Mouse (Mus musculus) brain, adult 2 months (tissue): ENCODE data around the gene Calcrl.
"Not testable (repeated sequence)": the region's sequence is repeated elsewhere in the genome, so short reads cannot be mapped to it uniquely, and the experiment has no call there.

Experiments used
- DNase-seq: peaks from one replicate; pipeline ENCODE4 v3.0.0; 2011; ENCODE audit warnings: low read depth, low spot score

Gene Calcrl

DNA sequence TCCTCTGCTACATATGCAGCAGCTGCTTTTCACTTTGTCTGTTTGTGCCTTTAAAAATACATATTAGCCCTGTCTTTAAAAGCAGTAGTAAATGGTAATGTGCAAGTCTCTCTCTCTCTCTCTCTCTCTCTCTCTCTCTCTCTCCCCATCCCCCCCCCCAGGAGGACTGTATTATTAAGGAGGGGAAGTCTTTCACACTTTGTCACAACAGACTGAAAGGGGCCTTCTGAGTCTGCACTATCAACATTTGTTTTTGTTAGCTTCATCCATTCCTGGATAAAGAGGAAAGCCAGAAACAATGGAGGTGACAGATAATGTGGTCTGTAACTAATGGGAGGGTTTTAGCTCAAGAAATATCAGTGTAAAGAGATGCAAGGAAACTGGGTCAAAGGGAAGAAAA, 36.1 kb downstream of the Calcrl start:
- DNase-seq: no peak

DNA sequence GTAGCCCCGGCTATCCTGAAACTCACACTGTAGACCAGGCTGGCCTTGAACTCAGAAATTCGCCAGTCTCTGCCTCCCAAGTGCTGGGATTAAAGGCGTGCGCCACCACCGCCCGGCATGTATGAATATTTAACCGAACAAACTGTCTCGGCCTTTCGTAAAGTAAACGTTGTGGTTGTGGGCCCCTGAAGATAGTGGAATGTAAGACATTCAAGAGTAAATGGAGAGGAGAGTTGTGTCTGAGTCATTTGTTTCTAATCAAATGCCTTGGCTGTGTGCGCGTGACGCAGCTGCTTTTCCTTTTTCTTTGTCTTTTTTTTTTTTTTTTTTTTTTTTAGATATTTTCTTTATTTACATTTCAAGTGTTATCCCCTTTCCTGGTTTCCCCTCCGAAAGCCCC, 36.7 kb downstream of the Calcrl start:
- DNase-seq: not testable (repeated sequence)

DNA sequence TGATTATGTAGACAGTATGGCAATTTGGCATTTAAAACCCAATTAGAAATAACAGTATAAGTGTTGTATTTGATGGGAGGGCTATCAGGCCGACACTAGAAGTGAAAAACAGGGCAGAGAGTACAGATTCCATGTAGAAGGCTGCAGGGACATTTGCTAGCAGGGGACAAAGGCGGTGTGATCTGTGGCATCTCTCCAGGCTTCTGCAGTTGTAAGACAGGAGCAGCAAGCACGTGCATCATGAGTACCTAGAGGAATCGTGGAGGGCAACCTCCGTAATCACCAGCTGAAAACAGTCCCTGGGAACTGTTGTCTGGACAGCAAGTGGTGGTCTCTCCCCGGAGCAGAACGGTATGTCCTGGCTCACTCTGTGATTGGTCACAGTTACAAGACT, 37.2 kb downstream of the Calcrl start:
- DNase-seq: no peak

DNA sequence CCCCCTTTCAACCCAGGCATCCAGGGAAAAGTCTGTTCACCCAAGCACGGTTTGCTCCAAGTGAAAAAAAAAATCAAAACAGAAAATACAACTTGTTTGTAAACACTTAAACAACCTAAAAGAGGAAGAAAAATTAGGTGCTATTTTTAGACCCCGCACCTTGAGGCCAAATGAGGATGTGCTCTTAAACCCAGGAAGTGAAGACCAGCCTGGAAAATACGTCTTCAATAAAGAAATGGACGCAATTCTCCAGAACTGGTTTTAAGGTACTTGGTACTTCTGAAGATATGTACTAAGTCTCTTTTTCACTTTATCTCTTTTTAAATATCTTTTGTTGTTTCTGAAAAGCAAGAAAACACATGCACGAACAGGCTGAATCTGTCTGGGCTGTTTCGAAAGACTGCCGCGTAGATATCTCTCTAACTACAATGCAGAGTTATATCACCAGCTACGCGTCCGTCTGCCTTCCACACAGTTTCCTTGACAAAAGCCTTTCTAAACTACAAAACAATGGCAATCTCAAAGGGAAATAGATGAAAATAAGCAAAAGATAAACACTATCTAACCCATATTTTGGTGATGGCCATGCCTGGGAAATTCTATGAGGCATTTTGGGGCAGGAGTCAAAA, 37.7 kb downstream of the Calcrl start:
- no peak for DNase-seq

DNA sequence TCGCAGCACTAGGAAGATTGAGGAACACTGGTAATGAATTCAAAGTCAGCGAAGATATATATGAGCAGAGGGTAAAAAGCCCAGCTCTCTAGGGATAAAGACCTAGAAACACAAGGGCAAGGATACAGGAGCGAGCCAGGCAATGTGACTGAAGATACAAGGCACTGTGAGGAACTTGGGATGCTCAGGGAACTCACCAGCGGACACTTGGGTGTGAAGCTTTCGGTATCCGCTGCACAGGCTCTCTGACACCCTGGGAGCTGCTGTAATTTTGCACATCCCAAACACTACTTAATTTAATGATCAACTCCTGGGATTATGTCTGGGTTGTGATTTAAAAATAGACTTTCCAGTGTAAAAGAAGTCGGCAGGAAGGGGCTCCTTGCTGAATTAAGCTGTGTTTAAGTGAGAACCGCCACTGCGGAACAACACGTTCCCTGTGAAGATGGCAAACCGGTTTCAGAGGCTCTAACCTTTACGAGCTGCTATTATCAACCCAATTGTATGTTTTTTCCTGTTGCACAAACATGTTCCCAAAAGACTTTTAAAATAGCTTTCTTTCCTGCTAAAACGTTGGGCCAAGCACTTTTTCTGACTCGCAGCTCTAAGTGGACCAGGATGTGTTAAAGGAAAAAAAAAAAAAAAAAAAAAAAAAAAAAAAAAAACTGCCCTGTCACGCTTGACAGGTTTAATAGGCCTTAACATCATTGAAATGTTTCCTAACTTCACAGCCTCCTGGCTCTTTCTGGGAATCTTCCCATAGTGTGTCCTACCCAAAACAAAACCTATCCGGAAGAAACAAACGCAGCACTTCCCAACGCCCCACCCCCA, 38.4 kb downstream of the Calcrl start:
- DNase-seq: no peak

DNA sequence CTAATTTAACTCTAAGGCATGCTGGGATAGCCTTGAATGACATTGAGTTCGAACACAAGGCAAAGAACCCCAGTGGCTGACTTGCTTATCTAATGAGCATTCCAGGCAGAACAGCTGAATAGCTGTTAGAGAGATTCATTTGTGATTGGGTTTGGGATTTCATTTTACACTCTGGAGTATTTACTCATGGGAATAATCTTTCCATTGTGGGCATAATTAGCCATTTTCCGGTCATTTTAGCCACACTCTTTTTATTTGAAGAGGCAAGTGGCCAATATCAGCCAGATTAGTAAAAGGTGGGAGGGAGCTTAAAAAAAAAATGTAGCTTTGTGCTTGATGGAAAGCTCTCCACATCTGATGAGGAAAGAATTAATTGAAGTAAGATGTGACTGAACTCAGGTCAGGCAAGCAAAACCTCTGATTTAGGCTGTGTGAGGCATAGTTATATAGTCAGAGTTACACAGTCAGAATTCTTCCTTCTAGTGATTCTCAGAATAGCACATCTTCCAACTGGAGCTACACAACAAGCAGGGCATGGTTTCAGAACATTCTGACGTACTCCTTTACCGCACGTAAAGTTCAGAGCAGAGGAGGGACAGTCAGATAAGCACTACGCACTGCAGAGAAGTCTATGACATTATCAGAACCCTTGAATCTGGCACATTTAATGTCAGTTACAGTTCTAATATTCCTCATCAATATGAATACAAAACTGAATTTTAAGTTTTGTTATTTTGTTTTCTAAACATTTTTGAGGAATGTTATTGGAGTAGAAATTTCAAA, 40.1 kb downstream of the Calcrl start:
- no peak for DNase-seq

DNA sequence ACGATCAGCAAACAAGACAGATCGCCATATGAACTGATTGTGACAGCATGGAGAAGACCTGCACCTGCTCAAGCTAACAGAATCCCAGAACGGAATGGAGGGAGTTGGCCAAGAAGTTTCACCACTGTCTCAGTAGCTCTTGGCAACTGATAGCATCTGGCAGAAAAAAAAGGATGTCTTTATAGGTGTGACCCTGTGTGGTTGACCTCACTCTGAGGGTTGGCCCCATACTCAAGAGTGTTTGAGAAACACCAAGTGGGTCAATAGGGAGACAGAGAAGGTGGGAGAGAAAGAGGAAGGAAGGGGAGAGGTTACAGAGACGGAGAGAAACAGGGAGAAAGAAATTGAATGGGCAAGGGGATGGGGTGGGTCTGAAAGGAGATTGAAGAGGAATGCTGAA, 41.4 kb downstream of the Calcrl start:
- no peak for DNase-seq

DNA sequence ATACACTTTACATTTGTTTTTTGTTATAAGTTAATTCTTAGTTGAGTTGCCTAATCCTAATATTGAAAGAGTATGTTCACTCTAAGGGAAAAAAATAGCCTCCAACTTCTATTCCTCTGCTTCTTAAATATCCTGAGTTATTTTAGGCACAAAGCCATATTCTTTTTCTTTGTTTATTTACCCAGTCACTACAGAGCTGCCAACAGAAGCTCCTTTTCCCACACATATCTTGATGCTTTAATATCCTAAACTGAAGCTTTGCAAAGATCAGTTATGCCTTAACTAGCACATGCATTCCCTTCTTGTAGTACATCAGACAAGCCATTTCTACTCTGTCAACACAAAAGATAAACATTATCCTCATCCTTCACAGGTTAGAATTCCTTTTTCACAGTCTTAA, 42.7 kb downstream of the Calcrl start:
- DNase-seq: no peak

DNA sequence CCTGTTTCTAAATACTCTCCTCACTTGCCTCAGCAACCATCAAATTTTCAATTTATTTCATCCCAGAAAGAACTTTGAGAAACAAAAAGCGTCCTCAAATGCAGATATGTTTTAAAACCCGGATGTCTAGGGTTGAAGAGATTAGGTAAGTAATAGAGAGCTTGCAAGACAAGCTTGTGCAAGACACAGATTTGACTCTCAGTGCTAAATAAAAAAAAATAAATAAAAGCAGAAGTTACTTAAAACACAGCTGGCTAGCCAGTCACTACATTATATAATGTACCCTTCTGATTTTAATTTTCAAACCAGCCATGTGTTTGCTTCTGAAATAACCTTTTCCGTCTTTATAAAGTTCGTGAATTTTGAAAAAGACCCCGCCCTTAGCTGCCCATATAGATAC, 43.2 kb downstream of the Calcrl start:
- DNase-seq: no peak

DNA sequence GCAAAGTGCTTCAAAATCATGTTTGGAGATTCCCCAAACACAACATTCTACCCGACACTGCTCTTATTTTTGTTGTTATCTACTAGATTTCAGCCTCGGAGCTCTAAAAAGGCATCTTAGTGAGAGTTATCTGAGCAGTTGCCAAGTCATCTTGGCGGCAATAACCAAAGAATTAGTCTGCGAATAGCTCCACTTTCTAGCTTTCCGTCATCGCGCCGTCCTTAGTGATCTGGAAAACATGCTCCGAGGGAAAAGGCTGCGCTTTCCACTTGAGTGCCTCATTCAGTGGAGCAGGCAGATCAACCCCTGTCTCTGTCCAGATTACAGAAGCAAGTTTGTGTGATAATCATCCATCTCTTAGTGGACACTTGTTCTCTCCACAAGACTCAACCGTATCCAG, 44.4 kb downstream of the Calcrl start:
- peak; percentile 30 for DNase-seq

DNA sequence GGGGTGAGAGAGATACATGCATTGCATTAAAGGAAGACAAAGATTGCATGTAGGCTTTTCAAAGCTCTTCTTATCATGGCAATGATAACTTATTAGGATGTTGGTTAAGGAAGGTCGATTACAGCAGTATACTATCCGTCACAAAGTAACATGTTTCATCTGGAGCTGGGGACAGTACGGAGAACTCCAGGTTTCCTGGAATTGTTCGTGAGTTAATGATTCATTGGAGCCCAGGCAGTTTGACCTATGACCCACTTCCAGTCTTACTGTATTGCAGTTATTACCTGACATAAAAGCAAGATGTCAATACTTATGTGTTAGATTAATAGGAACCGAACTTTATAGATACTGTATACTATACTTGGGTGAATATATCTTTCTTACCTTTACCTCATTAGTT, 46.5 kb downstream of the Calcrl start:
- DNase-seq: no peak

DNA sequence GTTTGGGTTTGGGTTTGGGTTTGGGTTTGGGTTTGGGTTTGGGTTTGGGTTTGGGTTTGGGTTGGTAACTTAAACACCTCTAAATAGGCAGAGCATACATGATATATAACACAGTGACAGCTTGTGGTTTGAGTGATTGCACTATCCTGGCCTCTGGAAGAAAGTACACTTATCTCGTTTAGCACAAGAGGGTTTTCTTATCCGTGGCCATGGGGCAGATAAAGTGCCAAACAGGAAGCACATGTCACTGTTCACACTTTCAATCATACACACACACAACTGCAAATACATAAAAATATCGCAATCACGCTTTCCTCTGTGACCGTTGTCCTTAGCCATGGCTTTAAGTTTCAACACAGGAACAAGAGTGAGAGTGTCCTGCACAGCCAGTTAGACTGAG, 56.0 kb downstream of the Calcrl start:
- no peak for DNase-seq

DNA sequence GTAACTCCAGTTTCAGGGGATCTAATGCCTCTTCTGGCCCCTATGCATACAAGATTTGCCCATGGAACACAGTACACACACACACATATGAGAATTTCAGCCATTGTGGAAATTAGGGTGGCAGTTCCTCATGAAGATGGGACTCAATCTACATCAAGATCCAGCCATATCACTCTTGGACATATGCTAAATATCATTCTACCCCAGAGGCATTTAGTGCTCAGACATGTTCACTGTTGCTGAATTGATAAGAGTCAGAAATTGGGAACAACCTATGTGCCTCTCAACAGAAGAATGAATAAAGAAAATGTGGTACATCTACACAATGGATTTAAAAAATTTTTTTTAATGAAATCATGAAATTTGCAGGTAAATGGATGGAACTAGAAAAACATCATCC, 58.5 kb downstream of the Calcrl start:
- DNase-seq: no peak

DNA sequence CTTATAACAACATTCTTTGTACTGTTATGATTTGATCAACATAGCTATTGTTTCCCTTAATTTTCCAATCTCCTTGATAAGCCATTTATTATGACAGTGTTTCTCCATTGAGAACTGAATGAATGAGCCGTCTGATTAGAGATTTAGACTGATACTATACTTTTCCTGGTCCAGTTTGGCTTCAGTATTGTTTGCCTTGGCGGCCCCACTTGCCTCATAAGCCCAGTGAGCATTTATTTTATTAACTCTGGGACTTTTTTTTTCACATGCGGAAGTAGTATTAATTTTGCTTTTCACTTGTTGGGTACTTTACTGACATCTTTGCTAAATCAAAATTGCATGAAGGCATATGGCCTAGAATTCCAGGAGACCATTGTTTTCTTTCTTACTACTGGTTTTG, 59.9 kb downstream of the Calcrl start:
- no peak for DNase-seq

DNA sequence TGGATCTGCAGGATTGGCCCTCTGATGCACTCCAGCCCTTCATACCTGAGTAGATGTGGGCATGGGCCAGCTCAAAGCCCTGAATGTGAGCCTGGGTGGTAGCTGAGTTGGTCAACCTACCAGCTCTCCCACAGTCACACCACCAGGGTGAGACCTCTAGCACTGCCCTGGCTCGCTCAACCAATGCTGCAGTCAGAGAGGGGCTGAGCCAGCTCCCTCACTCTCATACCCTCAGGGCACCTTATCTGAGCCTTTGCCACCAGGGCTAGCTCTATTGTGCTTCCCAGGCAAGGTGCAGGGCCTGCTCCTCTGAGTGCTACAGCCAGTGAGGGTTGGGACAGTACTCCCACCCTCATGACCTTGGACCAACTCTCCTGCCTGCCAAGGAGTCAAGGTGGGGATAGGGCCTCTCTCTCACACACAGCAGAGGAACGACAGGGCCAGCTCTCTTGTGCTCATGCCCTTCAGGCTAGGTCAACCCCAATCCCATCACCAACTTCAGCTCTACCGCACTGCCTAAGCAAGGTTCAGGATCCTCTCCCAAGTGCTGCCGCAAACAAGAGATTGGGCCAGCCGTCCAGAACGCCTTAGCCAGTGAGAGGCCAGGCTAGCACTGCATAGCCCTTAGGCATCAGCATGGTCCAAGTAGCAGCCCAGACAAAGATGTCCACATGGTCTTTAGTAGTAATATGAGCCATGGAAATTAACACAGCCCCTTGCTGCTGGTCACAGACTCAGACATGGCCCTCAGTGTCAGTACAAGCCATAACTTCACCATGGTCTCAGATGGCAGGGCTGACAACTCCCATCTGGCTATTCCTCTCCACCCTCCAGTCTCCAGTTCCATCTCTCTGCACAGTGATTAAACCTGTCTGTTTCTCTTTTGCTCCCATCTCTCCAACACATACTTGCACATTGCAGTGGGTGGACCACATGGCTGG, 62.2 kb downstream of the Calcrl start:
- DNase-seq: no peak

DNA sequence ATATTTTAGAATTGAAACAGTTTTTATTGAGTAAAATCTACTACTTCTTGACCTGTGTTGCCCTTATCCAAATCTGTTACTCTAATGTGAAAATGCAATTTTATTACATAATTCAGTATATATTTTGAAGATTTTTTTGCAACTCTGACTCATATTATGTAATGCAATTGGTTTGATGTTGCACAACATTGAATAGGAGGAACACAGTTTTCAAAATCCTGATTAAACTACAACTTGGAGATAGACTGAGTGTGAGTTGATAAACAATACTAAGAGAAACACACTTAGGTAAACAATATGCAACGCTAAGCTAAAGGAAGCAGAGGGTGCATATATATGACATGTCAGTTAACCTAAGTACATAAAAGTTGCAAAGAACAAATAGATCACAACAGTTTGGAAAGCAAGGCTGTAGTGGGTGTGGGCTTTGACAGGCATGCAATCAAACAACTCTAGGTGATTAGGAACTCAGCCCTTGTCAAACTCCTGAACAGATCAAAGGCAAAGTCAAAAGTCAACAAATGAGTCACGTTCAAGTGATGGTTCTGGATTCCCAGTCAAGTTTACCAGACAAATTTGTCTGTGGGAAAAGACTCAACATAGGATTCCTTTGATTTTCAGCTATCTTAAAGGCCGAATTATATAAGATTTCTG, 66.4 kb downstream of the Calcrl start:
- DNase-seq: no peak

DNA sequence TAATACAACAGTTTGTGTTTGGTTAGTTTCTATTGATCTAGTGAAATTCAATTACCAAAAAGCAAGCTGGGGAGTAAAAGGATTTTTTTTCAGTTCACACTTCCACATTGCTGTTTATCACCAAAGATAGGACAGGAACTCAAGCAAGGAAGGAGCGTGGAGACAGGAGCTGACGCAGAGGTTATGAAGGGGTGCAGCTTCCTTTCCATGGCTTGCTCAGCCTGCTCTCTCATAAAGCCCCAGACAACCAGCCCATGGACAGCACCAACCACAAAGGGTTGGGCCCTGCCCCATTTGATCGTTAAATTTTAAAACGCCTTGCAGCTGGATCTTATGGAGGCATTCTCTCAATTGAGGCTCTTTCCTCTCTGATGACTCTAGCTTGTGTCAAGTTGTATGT, 69.9 kb downstream of the Calcrl start:
- DNase-seq: no peak

DNA sequence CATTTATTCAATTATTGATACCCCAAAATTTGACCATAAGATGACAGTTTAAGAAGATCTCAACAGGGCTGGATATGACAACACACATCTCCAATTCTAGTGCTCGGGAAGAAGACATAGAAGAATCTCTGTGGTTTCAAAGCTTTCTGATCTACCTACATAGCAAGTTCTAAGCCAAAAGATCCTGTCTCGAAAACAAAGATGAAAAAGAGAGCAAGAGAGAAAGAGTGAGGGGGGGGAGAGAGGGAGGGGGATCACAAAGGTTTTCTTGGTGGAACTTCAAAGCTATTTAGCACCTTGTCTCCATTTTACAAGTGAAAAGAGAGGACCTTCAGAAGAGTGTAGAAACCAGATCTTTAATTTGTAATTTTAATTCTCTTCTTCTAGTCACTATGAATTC, 77.8 kb downstream of the Calcrl start:
- DNase-seq: no peak

DNA sequence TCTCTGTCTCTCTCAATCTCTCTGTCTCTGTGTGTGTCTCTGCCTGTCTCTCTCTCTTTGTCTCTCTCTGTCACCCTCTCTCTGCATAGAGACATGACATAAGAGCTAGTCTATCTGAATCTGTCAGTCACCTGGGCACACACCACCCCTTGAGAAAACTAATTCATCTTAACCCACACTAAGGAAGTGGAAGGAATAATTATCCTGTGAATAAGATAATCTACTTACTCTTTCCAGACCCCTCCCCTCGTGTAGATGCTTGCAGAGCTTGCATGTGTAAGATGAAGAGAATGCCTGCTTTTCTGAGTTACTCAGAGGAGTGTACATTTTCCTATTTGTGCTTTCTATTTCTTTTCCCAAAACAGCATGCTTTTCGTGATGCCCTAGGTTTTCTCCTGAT, 81.5 kb downstream of the Calcrl start:
- no peak for DNase-seq

DNA sequence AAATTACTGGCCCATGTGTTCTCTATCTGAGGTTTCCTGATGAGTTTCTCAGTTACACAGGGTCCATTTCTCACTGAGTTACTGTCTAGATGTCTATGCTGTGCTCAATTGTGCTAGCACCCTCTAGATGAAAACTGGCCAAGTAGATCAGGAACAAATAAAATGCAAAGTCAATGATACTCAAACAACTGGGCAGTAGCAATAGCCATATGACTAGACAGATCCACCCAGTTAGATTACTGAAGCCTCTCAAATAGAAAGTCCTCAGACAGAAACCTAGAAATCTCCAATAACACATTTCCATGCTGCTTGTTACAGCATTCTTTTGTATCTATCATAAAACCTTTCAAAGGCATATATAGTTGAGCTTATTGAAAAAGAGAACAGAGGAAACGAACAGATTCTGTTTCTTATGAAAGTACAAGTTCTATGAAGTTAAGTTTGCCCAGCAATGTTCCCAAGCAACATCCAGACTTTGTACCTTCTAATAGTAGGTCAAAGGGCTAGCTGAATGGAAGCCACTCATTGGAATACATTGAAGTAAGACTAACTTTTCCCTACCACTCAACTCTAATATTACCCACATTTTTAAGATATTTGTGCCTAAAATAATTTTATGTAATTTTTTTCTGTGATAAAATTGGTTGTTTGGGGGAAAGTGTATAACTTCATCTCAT, 87.3 kb downstream of the Calcrl start:
- no peak for DNase-seq

DNA sequence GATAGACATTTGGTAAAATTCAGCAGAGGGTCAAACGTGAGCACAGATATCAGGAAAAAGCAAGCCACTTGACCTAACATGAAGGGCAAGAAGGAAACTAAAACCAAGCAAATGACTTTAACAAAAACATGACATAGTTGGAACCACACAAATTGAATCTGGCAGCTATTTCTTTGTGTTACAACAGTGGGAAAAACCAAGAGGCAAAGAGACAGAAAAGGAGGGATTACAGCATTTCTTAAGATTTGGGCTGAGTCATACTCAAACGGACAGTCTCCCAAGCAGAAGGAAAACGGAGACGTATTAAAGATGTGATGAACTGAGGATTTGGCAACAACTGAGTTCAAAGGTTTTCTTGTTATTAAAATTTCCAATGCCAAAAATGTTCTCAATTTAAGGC, 88.9 kb downstream of the Calcrl start:
- no peak for DNase-seq
